Mouse (Mus musculus) ES-Bruce4 (cell line): ENCODE measurements around the gene Inpp4b.

Experiments used
- CTCF ChIP-seq: IDR thresholded peaks from one replicate; pipeline ENCODE4 v1.8.1; 2011; ENCODE audit warnings: low read depth, low read length
- POLR2A ChIP-seq: IDR thresholded peaks from one replicate; pipeline ENCODE4 v1.8.1; 2011; ENCODE audit warnings: low read length; ENCODE audit not compliant: insufficient read depth

GRCm38 (mm10) chr8:81527661-81528060, 185.3 kb downstream of the Inpp4b start:
- TF ChIP-seq POLR2A, result no peak
- no peak for TF ChIP-seq CTCF
